Mouse (Mus musculus): ENCODE data around the gene Urad. TPM values are rescaled to one million over a fixed set of nuclear protein-coding genes. Genes with fewer than 3 reads are reported as not detected.

The Urad gene
- polyA plus RNA-seq, 1 experiment from 2014 or later, result not detected

- Histone ChIP-seq H3K4me1 (no peaks in the 10 kb centered on the region), H3K4me2 (replicated peaks) (no peak overlapping the region), H3K4me3 (no peak overlapping the region), H3K27me3 (peaks cover 95% of the 10 kb centered on the region), H3K9ac (no peak overlapping the region), H3K36me3 (no peaks in the 10 kb centered on the region), H3K9me3 (no peaks in the 10 kb centered on the region), H3K27ac (no peak overlapping the region)
- ATAC-seq (ENCODE audit: insufficient number of reproducible peaks, insufficient read depth, low FRiP score, low TSS enrichment), result no peak
- WGBS, result 4% methylated on average over 12 of the region's 12 CpGs
Observed at GRCm38 (mm10) chr5:147272046-147272807, 50.0 kb downstream of the Urad start.

GRCm38 (mm10) chr5:147270673-147271655 lies 51.3 kb downstream of the Urad start:
- Histone ChIP-seq H3K27me3 (peaks cover 95% of the 10 kb centered on the region), H3K4me1 (no peaks in the 10 kb centered on the region), H3K27ac (no peak overlapping the region), H3K4me3 (no peak overlapping the region), H3K4me2 (replicated peaks) (no peak overlapping the region), H3K36me3 (no peaks in the 10 kb centered on the region), H3K9me3 (no peaks in the 10 kb centered on the region), H3K9ac (no peak overlapping the region)
- no peak for ATAC-seq (ENCODE audit: insufficient number of reproducible peaks, insufficient read depth, low FRiP score, low TSS enrichment)
- WGBS, result 1% methylated on average over 29 of the region's 29 CpGs

GRCm38 (mm10) chr5:147269926-147270672 lies 52.1 kb downstream of the Urad start, which contains the start of gene Pdx1:
Gene Pdx1 (plus strand): TSS chr5:147269959.
- Histone ChIP-seq H3K36me3 (no peaks in the 10 kb centered on the region), H3K27me3 (peaks cover 95% of the 10 kb centered on the region), H3K9me3 (no peaks in the 10 kb centered on the region), H3K4me1 (no peaks in the 10 kb centered on the region), H3K9ac (no peak within 1 kb of the TSS), H3K27ac (no peak within 1 kb of the TSS), H3K4me3 (no peak within 1 kb of the TSS), H3K4me2 (replicated peaks) (no peak within 1 kb of the TSS)
- 0 out of 2 replicates have a peak, but pooled peaks have one; percentile 47 for ATAC-seq (ENCODE audit: insufficient number of reproducible peaks, insufficient read depth, low FRiP score, low TSS enrichment)
- WGBS, result 0% methylated on average over 44 of the region's 44 CpGs

GRCm38 (mm10) chr5:147269371-147269770 lies 52.9 kb downstream of the Urad start:
- Histone ChIP-seq H3K4me3 (no peak overlapping the region), H3K9me3 (no peaks in the 10 kb centered on the region), H3K4me1 (no peaks in the 10 kb centered on the region), H3K36me3 (no peaks in the 10 kb centered on the region), H3K4me2 (replicated peaks) (no peak overlapping the region), H3K9ac (no peak overlapping the region), H3K27ac (no peak overlapping the region), H3K27me3 (peaks cover 93% of the 10 kb centered on the region)
- ATAC-seq (ENCODE audit: insufficient number of reproducible peaks, insufficient read depth, low FRiP score, low TSS enrichment), result no peak
- 5% methylated on average over 6 of the region's 6 CpGs for WGBS

GRCm38 (mm10) chr5:147268728-147269127 lies 53.5 kb downstream of the Urad start:
- H3K9me3 ChIP-seq, result no peaks in the 10 kb centered on the region
- H3K4me1 ChIP-seq, result no peaks in the 10 kb centered on the region
- no peak for ATAC-seq (ENCODE audit: insufficient number of reproducible peaks, insufficient read depth, low FRiP score, low TSS enrichment)
- H3K36me3 ChIP-seq, result no peaks in the 10 kb centered on the region
- H3K27ac ChIP-seq, result no peak overlapping the region
- H3K4me2 ChIP-seq (replicated peaks), result no peak overlapping the region
- no peak overlapping the region for H3K4me3 ChIP-seq
- no peak overlapping the region for H3K9ac ChIP-seq
- 4% methylated on average over 8 of the region's 8 CpGs for WGBS
- H3K27me3 ChIP-seq, result peaks cover 93% of the 10 kb centered on the region

- no peak overlapping the region for H3K9ac ChIP-seq
- H3K4me1 ChIP-seq, result no peaks in the 10 kb centered on the region
- ATAC-seq (ENCODE audit: insufficient number of reproducible peaks, insufficient read depth, low FRiP score, low TSS enrichment), result no peak
Observed at GRCm38 (mm10) chr5:147267434-147267833, 54.8 kb downstream of the Urad start.

More at GRCm38 (mm10) chr5:147267434-147267833, 54.8 kb downstream of the Urad start:
- Histone ChIP-seq H3K4me2 (replicated peaks) (no peak overlapping the region), H3K9me3 (no peaks in the 10 kb centered on the region), H3K4me3 (no peak overlapping the region), H3K36me3 (no peaks in the 10 kb centered on the region), H3K27ac (no peak overlapping the region), H3K27me3 (peaks cover 86% of the 10 kb centered on the region)
- WGBS, result 9% methylated on average over 6 of the region's 6 CpGs

Small RNA genes lying within 50 kb of the gene (microRNA-seq; reads per million reads assigned to microRNA genes)
- gene Mir7k, result not detected

Other genes with a start within 250 kb of the Urad start
- gene Lnx2, start 245.9 kb downstream of the Urad start, polyA plus RNA-seq (2016; fragmentation: Nextera tagmentation; extraction: Ambion mirVana), result 11.6 and 12.0 TPM in 2 replicates
- 111 and 117 TPM in 2 replicates for gene Polr1d, start 245.4 kb downstream of the Urad start, polyA plus RNA-seq (2016; fragmentation: Nextera tagmentation; extraction: Ambion mirVana)
- gene Gsx1, start 133.7 kb downstream of the Urad start, polyA plus RNA-seq (2016; fragmentation: Nextera tagmentation; extraction: Ambion mirVana), result 0.62 and 1.00 TPM in 2 replicates
- gene Pdx1, start 52.5 kb downstream of the Urad start, polyA plus RNA-seq (2016; fragmentation: Nextera tagmentation; extraction: Ambion mirVana), result not detected in 2 replicates
- not detected in 2 replicates for gene Cdx2, start 15.2 kb downstream of the Urad start, polyA plus RNA-seq (2016; fragmentation: Nextera tagmentation; extraction: Ambion mirVana)
- gene Flt3, start 78.0 kb upstream of the Urad start, polyA plus RNA-seq (2016; fragmentation: Nextera tagmentation; extraction: Ambion mirVana), result 0.37 TPM in 2 replicates
- gene Pan3, start 107.7 kb upstream of the Urad start, polyA plus RNA-seq (2016; fragmentation: Nextera tagmentation; extraction: Ambion mirVana), result 62.4 and 67.4 TPM in 2 replicates